Mouse (Mus musculus) MEL (cell line): ENCODE results near the gene Drc3.
A peak's percentile ranks its signal among the peaks of the same experiment; 100 is the strongest.

Experiments used
- CTCF ChIP-seq, 3 experiments: IDR thresholded peaks in 2 of 3; conservative IDR thresholded peaks in 1 of 3; 2 replicates each; pipeline ENCODE4 v1.5.1; 2011 to 2012; ENCODE audit warnings: low read length in 3 of 3, low read depth in 2 of 3, mild to moderate bottlenecking in 2 of 3, improper control_type of control experiment in 1 of 3, inconsistent platforms in 1 of 3, mixed read lengths in 1 of 3, moderate library complexity in 1 of 3; ENCODE audit not compliant: control insufficient read depth in 1 of 3, insufficient read depth in 1 of 3, poor library complexity in 1 of 3, severe bottlenecking in 1 of 3
- HCFC1 ChIP-seq: IDR thresholded peaks from 2 replicates; pipeline ENCODE4 v1.6.1; 2012; ENCODE audit warnings: low read depth, mild to moderate bottlenecking, inconsistent platforms, low read length, improper control_type of control experiment, moderate library complexity
- JUND ChIP-seq: IDR thresholded peaks from 2 replicates; pipeline ENCODE4 v1.6.1; 2011; ENCODE audit warnings: low read depth, mild to moderate bottlenecking, improper control_type of control experiment, low read length
- KAT2A ChIP-seq: conservative IDR thresholded peaks from 2 replicates; pipeline ENCODE4 v1.6.1; 2012; ENCODE audit warnings: low read depth, low read length, improper control_type of control experiment, inconsistent platforms
- MAZ ChIP-seq: IDR thresholded peaks from 2 replicates; pipeline ENCODE4 v1.6.1; 2012; ENCODE audit warnings: low read depth, mild to moderate bottlenecking, inconsistent platforms, low read length, improper control_type of control experiment
- POLR2A ChIP-seq, 2 experiments: IDR thresholded peaks; 2 replicates each; pipeline ENCODE4 v1.6.1; 2011 to 2012; ENCODE audit warnings: low read length in 2 of 2, mild to moderate bottlenecking in 2 of 2, control low read depth in 1 of 2, improper control_type of control experiment in 1 of 2, low read depth in 1 of 2, moderate library complexity in 1 of 2; ENCODE audit not compliant: control insufficient read depth in 1 of 2, insufficient read depth in 1 of 2, poor library complexity in 1 of 2
- POLR2AphosphoS2 ChIP-seq: IDR thresholded peaks from 2 replicates; pipeline ENCODE4 v1.6.1; 2011; ENCODE audit warnings: low read length, improper control_type of control experiment
- RAD21 ChIP-seq: IDR thresholded peaks from 2 replicates; pipeline ENCODE4 v1.6.1; 2011; ENCODE audit warnings: mild to moderate bottlenecking, low read depth, low read length, improper control_type of control experiment
- TCF12 ChIP-seq: IDR thresholded peaks from 2 replicates; pipeline ENCODE4 v1.6.1; 2014; ENCODE audit warnings: low read depth, mild to moderate bottlenecking, inconsistent platforms, low read length, improper control_type of control experiment, moderate library complexity
- ZC3H11A ChIP-seq: IDR thresholded peaks from 2 replicates; pipeline ENCODE4 v1.6.1; 2012; ENCODE audit warnings: low read depth, mild to moderate bottlenecking, inconsistent platforms, low read length, improper control_type of control experiment
- ZKSCAN1 ChIP-seq: IDR thresholded peaks from 2 replicates; pipeline ENCODE4 v1.6.1; 2012; ENCODE audit warnings: low read depth, mild to moderate bottlenecking, inconsistent platforms, low read length, improper control_type of control experiment, moderate library complexity

- peak; percentile 90 for TF ChIP-seq HCFC1
- TF ChIP-seq ZC3H11A: peak; percentile 72
- TF ChIP-seq POLR2AphosphoS2: no peak
- no peak for TF ChIP-seq MAZ
- TF ChIP-seq TCF12: no peak
- peak; percentile 42 to 89 (median 60); a peak in 5 of 6 replicates for TF ChIP-seq CTCF (IDR thresholded peaks at IDR 0.05 in 2 of 3, conservative IDR thresholded peaks at IDR 0.05 in 1 of 3; ENCODE audit: control insufficient read depth in 1 of 3, insufficient read depth in 1 of 3, low read depth in 2 of 3, low read length in 3 of 3, poor library complexity in 1 of 3, severe bottlenecking in 1 of 3)
- TF ChIP-seq JUND: no peak
- no peak for TF ChIP-seq POLR2A (IDR thresholded peaks at IDR 0.05; ENCODE audit: control insufficient read depth in 1 of 2, insufficient read depth in 1 of 2, low read depth in 1 of 2, low read length in 2 of 2, poor library complexity in 1 of 2)
- no peak; the same call in 1 of the 2 replicates for TF ChIP-seq KAT2A
- peak; percentile 77 for TF ChIP-seq RAD21
- no peak for TF ChIP-seq ZKSCAN1
Observed at GRCm38 (mm10) chr11:60412173-60412572, 59.0 kb downstream of the Drc3 start.
